Mouse (Mus musculus): Measurements from ENCODE around the gene Cdsn. TPM values are rescaled to one million over a fixed set of nuclear protein-coding genes. Genes with fewer than 3 reads are reported as not detected.

Cdsn gene
- polyA plus RNA-seq (2012; rRNA removed; ENCODE audit: low replicate concordance) = 40.1 and 114 TPM in 2 replicates

GRCm38 (mm10) chr17:35551881-35552414, at the start of gene Cdsn:
Gene Cdsn (plus strand): TSS chr17:35552128.

GRCm38 (mm10) chr17:35505776-35506175, 46.2 kb upstream of the Cdsn start, which contains the start of gene Pou5f1:
Gene Pou5f1 (plus strand): TSS chr17:35506018.

GRCm38 (mm10) chr17:35516652-35517500, 35.1 kb upstream of the Cdsn start, which contains the start of the genes Tcf19 and Cchcr1:
Gene Tcf19 (minus strand): TSS chr17:35516824.
Gene Cchcr1 (plus strand): TSS chr17:35517100.

GRCm38 (mm10) chr17:35532901-35533300, 19.0 kb upstream of the Cdsn start, which contains the start of gene Psors1c2:
Gene Psors1c2 (plus strand): TSS chr17:35533201.

GRCm38 (mm10) chr17:35567150-35567549, 15.2 kb downstream of the Cdsn start, which contains the start of gene 2300002M23Rik:
Gene 2300002M23Rik (plus strand): TSS chr17:35567450.

GRCm38 (mm10) chr17:35601249-35601648, 49.3 kb downstream of the Cdsn start, which contains the start of gene Sfta2:
Gene Sfta2 (plus strand): TSS chr17:35601549.

Other genes starting within 250 kb of the Cdsn start
- not detected in 2 replicates for gene H2-Q1, start 231.7 kb upstream of the Cdsn start, polyA plus RNA-seq (2012; rRNA removed; ENCODE audit: low replicate concordance)
- 2.4 TPM in 1 of 2 replicates, not detected in the other for gene H2-Q2, start 209.9 kb upstream of the Cdsn start, polyA plus RNA-seq (2012; rRNA removed; ENCODE audit: low replicate concordance)
- 120 and 169 TPM in 2 replicates for gene H2-Q4, start 172.5 kb upstream of the Cdsn start, polyA plus RNA-seq (2012; rRNA removed; ENCODE audit: low replicate concordance)
- 60.7 and 141 TPM in 2 replicates for gene H2-Q6, start 127.3 kb upstream of the Cdsn start, polyA plus RNA-seq (2012; rRNA removed; ENCODE audit: low replicate concordance)
- 158 and 289 TPM in 2 replicates for gene H2-Q7, start 113.0 kb upstream of the Cdsn start, polyA plus RNA-seq (2012; rRNA removed; ENCODE audit: low replicate concordance)
- gene H2-Q10, start 82.0 kb upstream of the Cdsn start, polyA plus RNA-seq (2012; rRNA removed; ENCODE audit: low replicate concordance) = 49.0 and 72.7 TPM in 2 replicates
- gene Pou5f1, start 46.1 kb upstream of the Cdsn start, polyA plus RNA-seq (2012; rRNA removed; ENCODE audit: low replicate concordance) = not detected in 2 replicates
- gene Tcf19, start 35.3 kb upstream of the Cdsn start, polyA plus RNA-seq (2012; rRNA removed; ENCODE audit: low replicate concordance) = 10.9 and 20.8 TPM in 2 replicates
- 6.8 and 16.7 TPM in 2 replicates for gene Cchcr1, start 35.0 kb upstream of the Cdsn start, polyA plus RNA-seq (2012; rRNA removed; ENCODE audit: low replicate concordance)
- gene Psors1c2, start 18.9 kb upstream of the Cdsn start, polyA plus RNA-seq (2012; rRNA removed; ENCODE audit: low replicate concordance) = 0.72 TPM in 1 of 2 replicates, not detected in the other
- not detected in 2 replicates for gene 2300002M23Rik, start 15.3 kb downstream of the Cdsn start, polyA plus RNA-seq (2012; rRNA removed; ENCODE audit: low replicate concordance)
- gene Sfta2, start 49.4 kb downstream of the Cdsn start, polyA plus RNA-seq (2012; rRNA removed; ENCODE audit: low replicate concordance) = not detected in 2 replicates
- gene Gm9573, start 74.5 kb downstream of the Cdsn start, polyA plus RNA-seq (2012; rRNA removed; ENCODE audit: low replicate concordance) = 0.05 TPM in 1 of 2 replicates, not detected in the other
- 0.04 and 0.19 TPM in 2 replicates for gene Mucl3, start 91.6 kb downstream of the Cdsn start, polyA plus RNA-seq (2012; rRNA removed; ENCODE audit: low replicate concordance)
- 21.8 and 47.6 TPM in 2 replicates for gene Vars2, start 115.5 kb downstream of the Cdsn start, polyA plus RNA-seq (2012; rRNA removed; ENCODE audit: low replicate concordance)
- gene Gtf2h4, start 121.6 kb downstream of the Cdsn start, polyA plus RNA-seq (2012; rRNA removed; ENCODE audit: low replicate concordance) = 25.6 and 38.5 TPM in 2 replicates
- gene Ddr1, start 152.5 kb downstream of the Cdsn start, polyA plus RNA-seq (2012; rRNA removed; ENCODE audit: low replicate concordance) = 44.4 and 64.0 TPM in 2 replicates